Mouse (Mus musculus) liver, embryonic 13.5 days (tissue): Measurements from ENCODE around the gene Olfr30. TPM values are rescaled to one million over a fixed set of nuclear protein-coding genes. Genes with fewer than 3 reads are reported as not detected.
"Not testable (repeated sequence)": the region's sequence is repeated elsewhere in the genome, so short reads cannot be mapped to it uniquely, and the experiment has no call there.

Experiments
- ATAC-seq: fragments of 200-750 bp; cut with Nextera tagmentation; 2 replicates; pipeline ENCODE4 v1.8.0; 2017; ENCODE audit warnings: low read depth, mild to moderate bottlenecking, moderate number of reproducible peaks, moderate library complexity
- DNase-seq: peaks from one replicate; pipeline ENCODE4 v3.0.0; 2022
- H3K27ac ChIP-seq: fragments of 300-500 bp; sonication (generic); 2 replicates; pipeline ENCODE4 v1.5.1; 2015; ENCODE audit warnings: moderate library complexity, mild to moderate bottlenecking, inconsistent platforms
- H3K27me3 ChIP-seq: fragments of 300-500 bp; sonication (generic); 2 replicates; pipeline ENCODE4 v1.6.1; 2015; ENCODE audit warnings: mild to moderate bottlenecking, inconsistent platforms
- H3K36me3 ChIP-seq: fragments of 300-500 bp; sonication (generic); 2 replicates; pipeline ENCODE4 v1.6.1; 2015; ENCODE audit warnings: mild to moderate bottlenecking, inconsistent platforms
- H3K4me1 ChIP-seq: fragments of 300-500 bp; sonication (generic); replicated peaks from 2 replicates; pipeline ENCODE4 v1.6.1; 2015; ENCODE audit warnings: inconsistent platforms
- H3K4me2 ChIP-seq: fragments of 300-500 bp; sonication (generic); 2 replicates; pipeline ENCODE4 v1.6.1; 2015; ENCODE audit warnings: inconsistent platforms, mild to moderate bottlenecking, moderate library complexity
- H3K4me3 ChIP-seq: fragments of 300-500 bp; sonication (generic); replicated peaks from 2 replicates; pipeline ENCODE4 v1.5.1; 2015; ENCODE audit warnings: mild to moderate bottlenecking, inconsistent platforms
- H3K9ac ChIP-seq: fragments of 300-500 bp; sonication (generic); 2 replicates; pipeline ENCODE4 v1.6.1; 2015; ENCODE audit warnings: mild to moderate bottlenecking, inconsistent platforms
- H3K9me3 ChIP-seq: fragments of 300-500 bp; sonication (generic); replicated peaks from 2 replicates; pipeline ENCODE4 v1.6.1; 2016; ENCODE audit warnings: inconsistent platforms
- WGBS: fragments of 180-500 bp; shearing (Covaris S2); methylation state at CpG from one replicate; pipeline ENCODE4 v1.1.7; 2015; ENCODE audit not compliant: insufficient replicate concordance; 5-methylcytosine and 5-hydroxymethylcytosine counted together
- polyA plus RNA-seq: library from polyadenylated mRNA; unstranded; fragments of >200 nt; fragmentation: Nextera tagmentation; extraction: Ambion mirVana; gene quantifications from 2 replicates; pipeline ENCODE4 v1.2.1, GENCODE M21; 2015

Olfr30 gene
- not detected in 2 replicates for polyA plus RNA-seq

DNA sequence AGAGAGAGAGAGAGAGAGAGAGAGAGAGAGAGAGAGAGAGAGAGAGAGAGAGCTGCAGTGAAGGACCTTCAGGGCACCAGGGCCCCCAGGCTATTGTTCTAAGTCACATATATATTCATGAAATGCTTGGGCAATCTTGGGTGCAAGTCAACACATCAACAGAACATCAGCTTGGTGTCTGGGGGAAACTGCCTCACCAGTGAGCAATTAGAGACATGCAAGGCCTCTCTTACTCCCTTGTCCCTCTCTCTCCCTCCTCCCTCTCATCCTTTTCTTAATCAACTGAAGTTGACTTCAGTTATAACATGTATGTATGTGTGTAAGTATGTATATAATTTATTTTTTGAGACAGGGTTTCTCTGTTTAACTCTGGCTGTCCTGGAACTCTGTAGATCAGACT, at the start of gene Olfr30:
Olfr30 (minus strand) TSS at position 101 of the 400 bp plus-strand sequence.
- H3K4me1 ChIP-seq = no peaks in the 10 kb centered on the region
- H3K36me3 ChIP-seq = no peaks in the 10 kb centered on the region
- no peak within 1 kb of the TSS for H3K27ac ChIP-seq
- H3K9ac ChIP-seq = no peak within 1 kb of the TSS
- ATAC-seq (no peak), DNase-seq (no peak)
- H3K9me3 ChIP-seq = no peaks in the 10 kb centered on the region
- H3K4me2 ChIP-seq = no peak within 1 kb of the TSS
- H3K4me3 ChIP-seq = no peak within 1 kb of the TSS
- no peaks in the 10 kb centered on the region for H3K27me3 ChIP-seq

- H3K36me3 ChIP-seq, H3K27ac ChIP-seq, H3K4me3 ChIP-seq, ATAC-seq, H3K4me2 ChIP-seq, H3K27me3 ChIP-seq, H3K9ac ChIP-seq, H3K4me1 ChIP-seq, DNase-seq, H3K9me3 ChIP-seq: not testable (repeated sequence)
- WGBS = 75% methylated on average over 19 of the region's 19 CpGs
Observed at GRCm38 (mm10) chr11:58509058-58509457, 47.0 kb upstream of the Olfr30 start.

DNA sequence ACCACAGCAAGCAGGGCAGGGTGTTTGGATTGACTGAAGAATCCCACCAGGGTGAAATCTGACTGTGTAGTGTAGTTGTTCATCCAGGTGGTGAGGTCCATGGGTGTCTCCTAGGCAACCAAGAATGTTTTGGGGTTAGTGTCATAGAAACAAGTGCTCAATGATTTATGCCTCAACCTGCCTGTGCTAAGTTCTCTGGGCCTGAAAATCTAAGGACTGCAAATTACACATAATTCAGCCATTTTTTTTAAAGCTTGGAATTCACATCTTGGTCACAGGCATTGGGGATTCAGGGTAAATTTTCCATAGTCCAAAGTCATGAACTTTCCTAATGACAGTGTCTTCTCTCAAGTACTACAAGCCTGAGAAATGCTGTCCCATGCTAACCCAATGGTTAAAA, 40.4 kb upstream of the Olfr30 start, which contains the start of gene Olfr331:
Olfr331 (minus strand) TSS at position 101 of the 400 bp plus-strand sequence.
- not testable (repeated sequence) for H3K4me2 ChIP-seq, H3K36me3 ChIP-seq, H3K4me3 ChIP-seq, H3K27me3 ChIP-seq, ATAC-seq, H3K4me1 ChIP-seq, H3K9me3 ChIP-seq, DNase-seq, H3K27ac ChIP-seq, H3K9ac ChIP-seq

DNA sequence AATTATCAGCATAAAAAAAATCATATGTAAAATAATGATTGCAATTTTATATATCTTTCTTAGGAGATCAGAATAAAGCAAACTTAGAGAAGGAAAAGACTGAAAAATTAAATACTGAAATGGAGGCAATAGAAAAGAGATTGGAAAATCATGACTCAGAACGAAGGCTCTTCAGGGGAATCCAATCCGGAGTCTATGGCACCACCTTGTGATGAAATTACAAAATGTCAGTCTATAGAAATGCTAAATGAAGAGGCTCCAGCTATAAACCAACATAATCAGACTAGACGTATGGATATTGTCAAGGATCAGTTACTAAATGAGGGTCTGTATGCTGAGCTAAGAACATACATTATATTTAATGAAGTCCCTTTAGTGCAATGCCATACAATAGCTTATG, 37.2 kb upstream of the Olfr30 start:
- Histone ChIP-seq H3K4me2 (no peak overlapping the region), H3K27ac (no peak overlapping the region), H3K36me3 (no peaks in the 10 kb centered on the region), H3K4me3 (no peak overlapping the region), H3K27me3 (no peaks in the 10 kb centered on the region), H3K9me3 (no peaks in the 10 kb centered on the region), H3K4me1 (no peaks in the 10 kb centered on the region), H3K9ac (no peak overlapping the region)
- 48% methylated on average over 3 of the region's 3 CpGs for WGBS
- ATAC-seq = no peak
- DNase-seq = no peak

GRCm38 (mm10) chr11:58498761-58499160, 36.7 kb upstream of the Olfr30 start:
- DNase-seq = no peak
- Histone ChIP-seq H3K27ac (no peak overlapping the region), H3K9me3 (no peaks in the 10 kb centered on the region), H3K9ac (no peak overlapping the region), H3K4me3 (no peak overlapping the region), H3K36me3 (no peaks in the 10 kb centered on the region), H3K4me2 (no peak overlapping the region), H3K4me1 (no peaks in the 10 kb centered on the region), H3K27me3 (no peaks in the 10 kb centered on the region)
- no peak for ATAC-seq
- 53% methylated on average over 9 of the region's 9 CpGs for WGBS

DNA sequence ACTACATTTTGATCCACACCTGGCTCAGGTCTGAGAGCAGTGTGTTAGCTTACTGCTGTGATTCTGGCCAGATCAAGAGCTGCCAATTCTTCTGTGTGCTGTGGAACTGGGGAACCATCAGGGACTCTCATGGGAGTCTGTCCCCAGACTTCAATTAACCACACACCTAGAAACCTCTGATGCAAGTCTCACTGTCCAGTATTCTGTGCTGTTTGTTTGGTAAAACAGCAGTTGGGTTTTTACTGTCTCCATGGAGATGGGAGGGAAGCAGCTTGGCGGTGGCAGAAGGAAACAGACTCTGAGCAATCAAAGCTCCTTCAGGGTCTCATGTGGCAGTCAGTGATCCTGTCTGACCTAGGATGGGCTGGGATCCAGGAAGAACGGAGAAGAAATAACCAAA, 30.4 kb upstream of the Olfr30 start, which contains the start of gene Olfr332:
Olfr332 (minus strand) TSS at position 101 of the 400 bp plus-strand sequence.
- 76% methylated on average over 2 of the region's 2 CpGs for WGBS
- H3K27ac ChIP-seq = no peak within 1 kb of the TSS
- DNase-seq (no peak), ATAC-seq (no peak)
- no peaks in the 10 kb centered on the region for H3K27me3 ChIP-seq
- no peaks in the 10 kb centered on the region for H3K36me3 ChIP-seq
- H3K4me2 ChIP-seq = no peak within 1 kb of the TSS
- H3K9ac ChIP-seq = no peak within 1 kb of the TSS
- no peaks in the 10 kb centered on the region for H3K9me3 ChIP-seq
- H3K4me1 ChIP-seq = no peaks in the 10 kb centered on the region
- no peak within 1 kb of the TSS for H3K4me3 ChIP-seq

- Histone ChIP-seq H3K9ac (no peak overlapping the region), H3K9me3 (0 out of 2 replicates have a peak, but pooled peaks cover 3% of the 10 kb centered on the region), H3K4me3 (no peak overlapping the region), H3K4me2 (no peak overlapping the region), H3K27ac (no peak overlapping the region), H3K4me1 (no peaks in the 10 kb centered on the region), H3K36me3 (no peaks in the 10 kb centered on the region), H3K27me3 (no peaks in the 10 kb centered on the region)
- DNase-seq (no peak), ATAC-seq (no peak)
- WGBS = 44% methylated on average over 4 of the region's 4 CpGs
Observed at GRCm38 (mm10) chr11:58453592-58453991, 8.5 kb downstream of the Olfr30 start.

- Histone ChIP-seq H3K36me3 (no peaks in the 10 kb centered on the region), H3K4me1 (no peaks in the 10 kb centered on the region), H3K4me2 (no peak within 1 kb of the TSS), H3K27me3 (no peaks in the 10 kb centered on the region), H3K9me3 (0 out of 2 replicates have a peak, but pooled peaks cover 3% of the 10 kb centered on the region), H3K9ac (no peak within 1 kb of the TSS), H3K4me3 (no peak within 1 kb of the TSS), H3K27ac (no peak within 1 kb of the TSS)
- WGBS = 85% methylated on average over 9 of the region's 9 CpGs
- ATAC-seq (no peak), DNase-seq (no peak)
Observed at GRCm38 (mm10) chr11:58452759-58453158, 9.3 kb downstream of the Olfr30 start, which contains the start of gene Lypd9. Gene Lypd9, minus strand, starts transcription at chr11:58452923.

DNA sequence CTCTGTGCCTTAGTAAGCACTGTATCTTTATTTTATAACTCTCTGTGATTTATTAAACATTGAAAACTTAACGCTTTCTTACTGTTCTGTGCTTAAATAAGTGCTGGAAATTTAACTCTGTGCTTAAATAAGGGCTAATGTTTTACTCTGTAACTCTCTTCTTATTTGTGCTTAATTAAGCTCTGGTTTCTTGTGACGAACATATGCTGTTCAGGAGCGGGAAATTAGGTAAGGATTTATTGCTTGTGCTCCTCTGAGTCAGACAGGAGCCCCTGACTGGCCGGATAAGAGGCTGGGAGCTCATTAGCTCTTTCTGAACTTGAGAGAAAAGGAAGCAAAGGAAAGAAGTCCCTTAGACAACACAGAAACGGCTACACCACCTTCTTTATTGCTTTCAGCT, 24.2 kb downstream of the Olfr30 start:
- Histone ChIP-seq H3K27me3 (no peaks in the 10 kb centered on the region), H3K4me1 (no peaks in the 10 kb centered on the region), H3K4me2 (no peak overlapping the region), H3K36me3 (no peaks in the 10 kb centered on the region), H3K4me3 (no peak overlapping the region), H3K27ac (no peak overlapping the region), H3K9me3 (no peaks in the 10 kb centered on the region), H3K9ac (no peak overlapping the region)
- no peak for DNase-seq
- no peak for ATAC-seq
- 38% methylated on average over 5 of the region's 5 CpGs for WGBS

- Histone ChIP-seq H3K27me3 (0 out of 2 replicates have a peak, but pooled peaks cover 3% of the 10 kb centered on the region), H3K36me3 (no peaks in the 10 kb centered on the region), H3K4me1 (no peaks in the 10 kb centered on the region), H3K9ac (no peak within 1 kb of the TSS), H3K27ac (no peak within 1 kb of the TSS), H3K9me3 (no peaks in the 10 kb centered on the region), H3K4me3 (no peak within 1 kb of the TSS), H3K4me2 (no peak within 1 kb of the TSS)
- DNase-seq = no peak
- WGBS = 61% methylated on average over 3 of the region's 3 CpGs
- ATAC-seq = no peak
Observed at GRCm38 (mm10) chr11:58432259-58432658, 29.8 kb downstream of the Olfr30 start, which contains the start of gene Gm12253. Gene Gm12253, plus strand, starts transcription at chr11:58432559.

DNA sequence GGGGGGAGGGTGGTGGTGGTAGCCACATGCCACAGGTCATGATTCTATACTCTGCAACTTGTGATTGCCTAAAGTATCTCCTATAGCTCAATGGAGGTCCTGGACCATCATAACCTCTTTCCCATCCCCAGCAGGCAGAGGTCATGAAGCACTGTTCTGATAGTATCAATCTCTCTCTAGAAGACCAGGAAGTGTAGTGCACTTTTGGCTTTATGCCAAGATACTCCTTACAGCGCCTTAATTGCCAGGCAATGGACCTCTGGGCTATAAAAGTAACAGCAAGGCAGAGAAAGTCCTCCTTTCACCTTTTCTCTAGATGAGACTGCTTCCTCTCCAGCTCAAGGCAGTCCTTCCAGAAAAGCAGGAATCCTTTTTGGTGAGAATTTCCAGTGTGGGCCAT, 41.3 kb downstream of the Olfr30 start, which contains the start of gene 1810065E05Rik:
1810065E05Rik (plus strand) TSS at position 297 of the 400 bp plus-strand sequence.
- H3K36me3 ChIP-seq = no peaks in the 10 kb centered on the region
- no peak within 1 kb of the TSS for H3K9ac ChIP-seq
- ATAC-seq = no peak
- H3K27ac ChIP-seq = no peak within 1 kb of the TSS
- H3K4me1 ChIP-seq = no peaks in the 10 kb centered on the region
- no peak within 1 kb of the TSS for H3K4me3 ChIP-seq
- WGBS = 35% methylated on average over 1 of the region's 1 CpGs
- H3K4me2 ChIP-seq = no peak within 1 kb of the TSS
- no peaks in the 10 kb centered on the region for H3K27me3 ChIP-seq
- H3K9me3 ChIP-seq = no peaks in the 10 kb centered on the region
- DNase-seq = no peak

DNA sequence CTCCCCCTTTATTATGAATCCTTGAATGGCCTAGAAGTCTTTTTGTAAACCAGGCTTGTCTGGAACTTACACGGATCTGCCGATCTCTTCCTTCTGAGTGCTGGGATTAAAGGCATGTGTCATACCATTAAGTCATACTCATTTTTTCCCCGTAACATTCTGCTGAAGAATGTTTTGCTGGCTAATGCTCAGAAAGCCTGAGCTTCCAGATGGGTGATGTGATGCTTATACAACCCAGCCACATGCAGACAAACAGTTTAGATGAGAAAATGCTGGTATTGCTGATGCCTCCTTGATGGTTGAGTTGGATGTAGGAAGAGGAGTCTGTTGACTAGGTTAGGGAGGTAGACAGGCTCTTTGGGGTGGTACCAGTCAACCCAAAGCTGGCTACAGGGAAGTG, 43.7 kb downstream of the Olfr30 start:
- ATAC-seq (no peak), DNase-seq (no peak)
- no peaks in the 10 kb centered on the region for H3K9me3 ChIP-seq
- no peak overlapping the region for H3K4me2 ChIP-seq
- H3K27ac ChIP-seq = no peak overlapping the region
- H3K27me3 ChIP-seq = no peaks in the 10 kb centered on the region
- no peaks in the 10 kb centered on the region for H3K4me1 ChIP-seq
- H3K9ac ChIP-seq = no peak overlapping the region
- WGBS = 63% methylated on average over 3 of the region's 3 CpGs
- no peaks in the 10 kb centered on the region for H3K36me3 ChIP-seq
- no peak overlapping the region for H3K4me3 ChIP-seq
